Mouse (Mus musculus): ENCODE data around the gene Ap1m2.
A peak's percentile ranks its signal among the peaks of the same experiment; 100 is the strongest.
"Not testable (repeated sequence)": the region's sequence is repeated elsewhere in the genome, so short reads cannot be mapped to it uniquely, and the experiment has no call there.

The Ap1m2 gene

GRCm38 (mm10) chr9:21288404-21289336 lies 23.5 kb downstream of the Ap1m2 start:
- no peak for DNase-seq (ENCODE audit: low spot score in 2 of 2)

DNA sequence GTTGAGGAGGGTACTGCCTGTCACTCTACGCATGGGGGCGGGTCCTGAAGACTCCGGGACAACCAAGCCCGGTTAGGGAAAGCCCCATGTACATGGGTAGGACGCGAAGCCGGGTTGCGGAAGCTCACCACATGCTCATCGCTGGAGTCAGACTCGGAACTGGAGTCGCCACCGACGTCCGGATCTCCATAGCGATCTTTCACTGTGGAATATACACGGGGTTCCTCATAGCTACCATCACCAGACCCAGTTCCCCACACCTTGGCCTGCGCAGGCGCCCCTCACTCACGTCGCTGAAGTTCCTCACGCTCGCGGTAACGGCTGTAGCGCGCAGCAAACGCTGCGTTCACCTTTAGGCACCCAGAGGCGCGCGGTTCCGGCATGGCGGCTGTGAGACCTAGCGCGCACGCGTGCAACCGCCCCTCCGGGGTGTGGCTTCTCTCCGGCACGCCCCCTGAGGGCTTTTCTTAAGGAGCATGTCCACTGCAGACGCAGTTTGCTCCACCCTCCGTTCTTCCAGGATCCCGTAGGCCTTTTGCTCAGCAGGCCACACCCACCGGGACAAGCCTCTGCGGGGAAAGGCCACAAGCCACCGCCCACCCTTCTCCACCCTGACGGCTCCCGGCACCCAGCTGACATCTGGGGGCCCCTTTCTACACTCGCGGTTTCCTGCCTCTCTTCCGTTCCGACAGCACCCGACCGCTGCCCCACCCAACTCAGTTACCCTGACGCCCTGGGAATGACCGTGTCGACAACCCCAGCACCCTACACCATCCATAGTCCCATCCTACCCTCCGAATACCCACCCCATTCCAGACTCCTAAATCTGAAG lies 24.4 kb downstream of the Ap1m2 start, which contains the start of gene Kri1:
Kri1 (minus strand) TSS at position 399 of the 832 bp plus-strand sequence.
- peak; percentile 96 to 97 for DNase-seq (ENCODE audit: low spot score in 2 of 2)

DNA sequence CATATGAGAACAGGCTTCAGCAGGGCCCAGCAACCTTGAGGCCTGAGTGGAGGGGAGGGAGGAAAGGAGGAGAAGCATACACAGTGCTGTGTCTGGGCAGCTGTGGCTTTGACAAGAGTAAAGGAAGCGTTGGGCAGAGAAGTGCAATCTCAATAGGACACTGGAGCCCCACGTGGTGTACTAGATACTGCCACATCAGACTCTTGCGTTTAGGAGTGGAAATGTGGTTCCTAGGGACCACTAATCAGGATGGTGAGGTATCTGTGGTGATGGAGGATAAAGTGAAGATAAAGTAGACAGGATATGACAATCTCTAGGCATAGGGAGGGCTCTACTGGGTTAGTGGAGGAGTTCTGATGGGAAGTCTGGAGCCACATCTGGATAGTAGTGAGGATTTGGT lies 25.4 kb downstream of the Ap1m2 start:
- DNase-seq (ENCODE audit: low spot score in 2 of 2), result no peak

GRCm38 (mm10) chr9:21283994-21284393 lies 28.1 kb downstream of the Ap1m2 start:
- no peak for DNase-seq (ENCODE audit: low spot score in 2 of 2)

DNA sequence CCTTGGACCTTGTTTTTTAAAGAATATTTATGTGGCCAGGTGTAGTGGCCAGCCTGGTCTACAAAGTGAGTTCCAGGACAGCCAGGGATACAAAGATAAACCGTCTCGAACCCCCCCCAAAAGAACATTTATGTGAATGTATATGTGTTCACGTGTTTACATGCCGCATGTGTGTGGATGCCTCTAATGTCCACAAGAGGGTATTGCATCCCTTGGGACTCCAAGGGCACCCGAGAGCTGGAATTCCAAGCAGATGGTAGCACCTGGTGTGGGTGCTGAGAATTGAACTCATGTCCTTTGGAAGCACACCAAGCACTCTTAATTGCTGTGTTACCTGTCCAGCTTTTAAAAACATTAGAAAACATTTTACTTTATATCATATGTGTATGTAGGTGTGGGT lies 28.5 kb downstream of the Ap1m2 start:
- no peak for DNase-seq (ENCODE audit: low spot score in 2 of 2)

DNA sequence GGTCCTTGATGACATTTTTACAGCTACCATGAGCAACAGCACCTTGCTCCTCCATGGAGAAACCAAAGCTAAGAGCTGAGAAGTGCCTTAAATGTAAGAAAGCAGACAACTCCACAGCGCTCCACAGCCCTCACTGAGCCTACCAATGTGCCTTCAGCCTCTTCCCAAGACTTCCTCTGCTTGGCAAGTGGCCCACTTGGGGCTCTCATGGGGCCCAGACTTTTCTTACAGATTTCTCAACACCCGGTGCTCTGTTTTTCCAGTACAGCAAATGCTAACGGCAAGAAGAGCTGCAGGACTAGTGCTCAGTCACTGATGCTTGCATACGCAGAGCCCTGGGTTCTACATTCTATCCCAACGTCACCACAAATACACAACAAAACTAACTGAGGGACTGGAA lies 34.4 kb downstream of the Ap1m2 start:
- DNase-seq (ENCODE audit: low spot score in 2 of 2), result no peak

DNA sequence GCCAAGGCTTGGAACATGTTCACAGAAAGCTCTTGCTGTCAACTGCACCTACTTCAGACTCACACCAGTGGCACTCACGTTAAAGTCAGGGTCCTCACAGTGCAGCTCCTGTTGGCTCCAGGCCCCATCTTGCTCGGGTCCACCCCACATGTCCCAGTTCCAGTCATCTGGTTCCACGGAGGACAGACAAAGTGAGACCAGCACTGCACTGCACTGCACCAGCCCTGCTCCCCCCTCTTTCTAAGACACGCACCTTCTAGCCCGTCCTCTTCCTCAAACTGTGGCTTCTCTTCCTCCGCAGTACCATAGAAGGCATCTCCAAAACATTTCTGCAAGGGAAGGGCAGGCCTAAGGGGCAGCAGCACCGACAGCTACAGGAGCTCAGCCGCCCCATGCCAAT lies 35.8 kb downstream of the Ap1m2 start:
- no peak for DNase-seq (ENCODE audit: low spot score in 2 of 2)

DNA sequence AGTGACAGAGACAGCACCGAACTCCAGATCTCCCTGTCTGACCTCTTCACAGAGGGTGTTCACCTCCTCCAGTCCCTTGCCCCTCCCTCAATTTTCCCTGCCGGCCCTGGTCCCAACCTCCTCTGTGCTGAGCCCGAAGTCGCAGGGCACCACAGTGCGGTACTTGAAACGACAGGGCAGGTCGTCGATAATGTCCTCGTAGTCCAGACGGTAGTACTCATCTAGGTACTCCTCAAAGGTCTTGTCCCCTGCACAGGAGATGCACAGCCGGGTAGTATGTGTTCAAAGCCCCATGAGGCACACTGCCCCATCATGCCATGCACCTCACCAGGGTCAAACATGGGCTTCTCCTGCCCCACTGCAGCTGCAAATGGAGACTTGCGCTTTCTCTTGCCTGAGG lies 36.4 kb downstream of the Ap1m2 start:
- no peak for DNase-seq (ENCODE audit: low spot score in 2 of 2)

DNA sequence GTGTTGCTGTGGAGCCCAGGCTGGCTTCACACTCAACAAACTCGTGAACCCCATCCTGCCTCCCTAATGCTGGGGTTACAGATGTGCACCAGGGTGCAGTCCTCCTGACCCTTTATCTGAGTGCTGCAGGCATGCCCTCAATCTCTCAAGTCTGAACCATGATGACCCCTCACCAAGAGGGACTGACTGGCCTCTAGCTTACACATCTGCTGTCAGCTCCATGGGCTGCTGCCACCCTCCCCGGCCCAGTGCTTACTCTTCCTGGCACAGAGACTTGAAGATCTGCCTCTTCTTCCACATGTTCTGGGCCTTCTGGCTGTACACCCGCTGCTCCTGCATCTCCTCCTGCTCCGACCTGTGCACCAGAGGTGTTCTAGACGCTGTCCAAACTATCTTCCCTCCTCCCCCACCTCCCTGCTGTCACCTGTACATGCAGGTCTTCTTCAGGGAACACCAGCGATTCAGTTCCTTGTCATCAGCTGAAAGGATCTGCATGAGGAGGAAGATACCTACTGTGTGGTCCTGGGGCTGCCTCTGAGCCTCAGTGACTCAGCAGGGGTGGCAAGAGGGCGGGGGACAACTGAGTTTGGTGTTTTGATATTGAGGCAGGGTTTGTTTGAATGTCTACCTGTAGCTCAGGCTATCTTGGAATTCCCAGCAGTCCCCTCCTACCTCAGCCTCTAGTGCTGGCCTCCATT lies 37.0 kb downstream of the Ap1m2 start:
- DNase-seq (ENCODE audit: low spot score in 2 of 2), result no peak

DNA sequence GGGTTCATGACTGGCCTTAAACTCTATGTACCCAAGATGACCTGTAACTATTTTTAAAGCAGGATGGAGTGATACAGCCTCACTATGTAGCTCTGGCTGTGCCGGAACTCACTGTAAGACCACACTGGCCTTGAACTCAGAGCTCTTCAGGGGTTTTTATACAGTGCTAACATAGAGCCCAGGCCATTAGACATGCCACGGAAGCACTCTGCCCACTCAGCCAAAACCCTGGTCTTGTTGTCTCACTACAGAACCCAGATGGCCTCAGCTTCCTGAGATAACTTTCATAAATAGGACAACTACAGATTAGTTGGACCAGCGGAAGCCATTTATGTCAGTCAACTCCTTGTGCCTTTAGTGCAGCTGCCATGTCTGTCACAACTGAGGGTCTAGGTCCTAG lies 37.8 kb downstream of the Ap1m2 start:
- DNase-seq (ENCODE audit: low spot score in 2 of 2), result no peak

DNA sequence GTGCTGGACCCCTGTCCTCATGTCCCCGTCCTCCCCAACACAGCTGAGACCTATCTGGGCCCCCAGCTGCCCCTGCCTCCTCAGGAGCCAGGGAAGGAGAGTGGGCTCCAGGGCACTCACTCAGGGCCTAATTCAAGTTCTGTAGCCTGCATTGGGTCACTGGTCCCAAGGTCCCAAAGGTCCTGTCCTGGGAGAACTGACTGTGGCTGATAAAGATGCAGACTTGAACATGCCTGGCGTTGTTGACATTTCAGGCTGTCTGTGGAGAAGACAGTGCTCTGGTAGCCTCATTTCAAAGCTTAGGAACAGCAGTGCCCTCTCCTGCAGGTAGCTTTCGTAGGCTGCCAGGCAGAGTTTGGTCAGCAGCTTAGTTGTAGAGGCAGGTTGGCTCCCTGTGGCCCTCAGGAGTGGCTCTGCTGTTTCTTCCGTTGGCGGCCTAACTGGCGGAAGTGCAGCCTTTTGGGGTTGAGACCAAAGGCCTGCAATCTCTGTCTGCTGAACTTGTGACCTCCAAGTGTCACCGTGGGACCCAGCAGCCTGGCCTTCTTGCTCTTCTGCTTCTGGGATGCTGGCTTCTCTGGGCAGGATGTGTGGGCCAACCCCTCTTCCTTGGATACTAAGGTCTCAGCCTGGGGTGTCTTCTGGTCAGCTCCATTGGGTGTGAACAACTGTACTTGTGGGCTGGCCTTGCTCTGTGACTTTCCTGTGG lies 38.5 kb downstream of the Ap1m2 start:
- DNase-seq (ENCODE audit: low spot score in 2 of 2), result no peak

DNA sequence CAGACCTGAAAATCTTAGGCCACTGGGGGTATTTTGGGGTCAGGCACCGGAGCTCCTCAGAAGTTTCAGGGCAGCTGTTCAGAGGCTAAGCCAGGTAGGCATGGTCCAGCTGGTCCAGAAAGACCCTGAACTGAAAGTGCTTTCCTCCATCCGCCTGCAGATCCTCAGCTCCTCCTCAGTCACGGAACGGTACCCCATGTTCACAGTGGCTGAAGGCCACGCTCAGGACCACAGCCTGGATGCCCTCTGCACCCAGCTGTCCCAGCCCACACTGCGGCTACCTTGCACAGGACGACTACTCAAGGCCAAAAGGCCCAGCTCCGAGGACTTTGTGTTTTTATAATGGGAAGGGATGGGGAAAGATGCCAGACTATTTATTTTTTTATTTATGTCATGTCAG lies 39.0 kb downstream of the Ap1m2 start:
- DNase-seq (ENCODE audit: low spot score in 2 of 2), result no peak

- no peak for DNase-seq (ENCODE audit: low spot score in 2 of 2)
Measured at GRCm38 (mm10) chr9:21272391-21272790, 39.7 kb downstream of the Ap1m2 start.

- DNase-seq (ENCODE audit: low spot score in 2 of 2), result not testable (repeated sequence)
Measured at GRCm38 (mm10) chr9:21269590-21269989, 42.5 kb downstream of the Ap1m2 start.

DNA sequence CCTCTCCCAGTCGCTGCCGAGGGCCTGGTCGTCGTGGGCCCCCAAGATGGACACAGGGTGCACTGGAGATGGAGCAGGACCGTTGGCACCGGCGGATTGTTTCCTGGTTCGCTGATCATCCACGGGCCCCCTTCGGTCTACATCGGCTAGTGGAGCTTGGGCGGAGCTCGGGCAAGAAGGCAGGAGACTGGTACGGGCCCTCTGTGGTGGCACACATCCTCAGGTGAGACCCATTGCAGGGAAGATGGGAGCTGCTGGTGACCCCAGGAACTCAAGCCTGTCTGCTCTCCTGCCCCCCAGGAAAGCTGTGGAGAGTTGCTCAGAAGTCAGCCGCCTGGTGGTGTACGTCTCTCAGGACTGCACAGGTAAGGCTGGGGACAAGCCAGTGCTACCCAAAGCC lies 43.8 kb downstream of the Ap1m2 start:
- DNase-seq (ENCODE audit: low spot score in 2 of 2), result no peak

- DNase-seq (ENCODE audit: low spot score in 2 of 2), result no peak
Measured at GRCm38 (mm10) chr9:21266889-21267288, 45.2 kb downstream of the Ap1m2 start.

DNA sequence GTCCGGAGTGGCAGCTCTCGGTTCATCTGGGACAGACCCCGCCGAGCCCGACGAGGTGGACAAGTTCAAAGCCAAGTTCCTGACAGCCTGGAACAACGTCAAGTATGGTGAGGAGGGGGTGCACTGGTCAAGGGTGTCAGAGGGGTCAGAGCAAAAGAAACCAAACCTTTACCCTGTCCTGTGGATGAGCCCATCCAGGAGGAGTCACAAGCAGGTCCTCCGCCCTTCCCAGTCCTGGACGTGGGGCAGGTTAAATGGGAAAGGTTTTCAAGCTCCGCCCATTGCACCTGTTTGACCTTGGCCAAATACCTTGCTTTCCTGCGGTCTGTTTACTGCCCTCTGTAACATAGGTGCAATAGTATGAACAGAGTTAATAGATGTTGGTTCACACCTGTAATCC lies 46.5 kb downstream of the Ap1m2 start:
- no peak for DNase-seq (ENCODE audit: low spot score in 2 of 2)

- DNase-seq (ENCODE audit: low spot score in 2 of 2), result peak; percentile 94 to 95
Measured at GRCm38 (mm10) chr9:21265000-21265561, 47.1 kb downstream of the Ap1m2 start, which contains the start of gene Atg4d. Atg4d (plus strand) TSS chr9:21265293.

DNA sequence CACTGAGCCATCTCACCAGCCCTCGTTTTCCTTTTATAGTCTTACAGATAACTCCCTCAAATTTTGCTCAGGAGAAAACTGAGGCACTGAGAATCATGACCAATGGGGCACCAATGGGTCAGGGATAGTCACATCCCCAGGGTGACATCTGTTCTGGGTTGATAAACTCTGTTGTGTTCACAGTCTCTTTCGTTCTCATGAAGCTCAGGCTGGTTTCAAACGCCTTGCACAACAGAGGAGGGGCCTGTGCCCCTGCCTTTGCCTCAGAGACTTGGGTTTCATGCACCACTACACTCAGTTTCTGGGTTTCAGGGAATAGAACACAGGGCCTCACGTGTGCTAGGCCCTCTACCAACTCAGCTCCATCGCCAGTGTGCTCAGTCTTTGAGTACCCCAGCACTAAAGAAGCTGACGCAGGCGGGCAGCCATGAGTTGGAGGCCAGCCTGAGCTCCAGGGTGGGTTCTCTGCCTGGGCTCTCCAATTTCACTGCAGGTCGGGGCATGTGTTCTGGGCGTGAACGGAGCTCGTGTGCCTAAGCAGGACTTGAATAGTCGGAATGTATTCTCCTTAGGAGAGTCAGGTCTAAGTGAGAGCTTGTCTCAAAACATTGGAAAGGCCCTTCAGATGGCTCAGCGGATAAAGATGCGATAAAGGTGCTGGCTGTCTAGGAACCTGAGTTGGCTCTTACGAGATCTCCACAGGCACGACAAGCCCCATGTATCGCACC lies 47.7 kb downstream of the Ap1m2 start:
- DNase-seq (ENCODE audit: low spot score in 2 of 2), result no peak

GRCm38 (mm10) chr9:21261831-21262230 lies 50.3 kb downstream of the Ap1m2 start:
- DNase-seq (ENCODE audit: low spot score in 2 of 2), result no peak

Data from right cerebral cortex, adult 2 months (tissue).